Mouse (Mus musculus) inflammation-experienced regulatory T-cells (primary cell): ENCODE data around the gene Fahd2a. TPM values are rescaled to one million over a fixed set of nuclear protein-coding genes. Genes with fewer than 3 reads are reported as not detected.

Source experiments
- polyA plus RNA-seq, 2 experiments: library from polyadenylated mRNA; unstranded; fragments of 100-300 nt; shearing (Covaris generic); gene quantifications; one replicate each; pipeline ENCODE4 v1.2.1; 2017

Fahd2a gene
- polyA plus RNA-seq: 10 to 100 TPM; 24.8 to 25.3 TPM

DNA sequence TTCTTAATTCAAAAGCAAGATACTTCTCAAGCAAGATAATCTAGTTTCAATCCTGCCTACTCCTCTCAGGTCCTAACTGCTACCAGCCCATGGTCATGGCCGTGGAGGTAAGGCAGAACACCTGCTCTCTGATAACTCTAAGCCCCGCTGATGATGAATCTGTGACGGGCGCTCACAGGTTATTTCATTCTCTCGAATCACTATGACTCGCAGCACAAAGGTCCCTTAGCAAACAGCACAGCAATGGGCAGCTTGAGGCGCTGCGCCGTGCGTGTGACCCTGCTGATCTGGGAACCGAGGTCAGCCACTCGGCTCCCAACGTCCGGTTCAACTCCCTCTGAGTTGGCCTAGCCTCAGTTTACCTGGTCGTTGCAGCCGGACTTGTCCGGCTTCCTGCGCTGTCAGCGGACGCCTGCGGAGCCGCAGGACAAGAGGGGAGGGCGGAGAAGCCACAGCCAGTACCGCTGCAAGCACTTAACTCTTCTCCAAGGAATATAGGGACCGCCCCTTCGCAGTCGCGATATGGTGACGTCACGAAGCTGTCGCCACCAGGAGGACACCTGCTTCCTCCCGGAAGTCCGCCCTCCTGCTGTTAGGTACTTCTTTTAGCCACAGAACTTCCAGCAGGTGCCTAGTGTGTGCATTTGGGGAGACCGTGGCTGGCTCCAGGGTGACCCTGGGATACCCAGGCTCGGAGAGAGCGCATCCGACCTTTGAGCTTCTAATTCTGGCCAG is at the start of gene Fahd2a:
Gene Fahd2a (minus strand): TSS at position 511 of the 735 bp plus-strand sequence.

DNA sequence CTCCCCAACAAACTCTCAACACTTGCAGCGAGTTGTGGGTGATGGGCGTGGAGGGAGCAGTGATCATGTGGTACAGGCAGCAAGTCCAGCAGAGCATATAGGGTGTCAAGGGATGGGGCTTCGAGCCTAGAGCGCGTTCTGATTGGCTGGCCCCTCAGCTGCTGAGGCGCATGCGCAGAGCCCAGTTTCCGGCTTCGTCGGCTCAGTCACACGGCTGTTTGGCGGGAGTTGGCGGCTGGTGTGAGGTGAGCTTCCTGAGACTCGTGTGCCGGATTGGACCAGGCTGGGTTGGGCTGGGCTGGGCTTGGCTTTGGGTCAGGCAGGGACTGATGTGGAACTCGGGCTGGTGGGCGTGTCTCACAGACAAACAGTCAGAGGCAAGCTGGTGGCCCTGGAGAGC is 19.4 kb downstream of the Fahd2a start, which contains the start of gene Gpat2:
Gene Gpat2 (plus strand): TSS at position 223 of the 400 bp plus-strand sequence.

Other genes starting within 250 kb of the Fahd2a start
- gene 1810024B03Rik, start 236.3 kb downstream of the Fahd2a start, polyA plus RNA-seq: under 1 TPM; 0.55 to 0.87 TPM
- gene Snrnp200, start 236.2 kb downstream of the Fahd2a start, polyA plus RNA-seq: 100 to 1,000 TPM in 1 of 2 experiments, 10 to 100 TPM in 1; 80.8 to 109 TPM
- gene Ciao1, start 196.7 kb downstream of the Fahd2a start, polyA plus RNA-seq: 10 to 100 TPM; 81.0 to 88.4 TPM
- gene Tmem127, start 196.7 kb downstream of the Fahd2a start, polyA plus RNA-seq: 10 to 100 TPM; 35.5 to 45.5 TPM
- gene Stard7, start 174.3 kb downstream of the Fahd2a start, polyA plus RNA-seq: 100 to 1,000 TPM in 1 of 2 experiments, 10 to 100 TPM in 1; 77.2 to 103 TPM
- 100 to 1,000 TPM; 344 to 424 TPM for gene Dusp2, start 108.4 kb downstream of the Fahd2a start, polyA plus RNA-seq
- 1 to 10 TPM in 1 of 2 experiments, under 1 TPM in 1; 0.11 to 1.0 TPM for gene Astl, start 105.9 kb downstream of the Fahd2a start, polyA plus RNA-seq
- 1 to 10 TPM in 1 of 2 experiments, under 1 TPM in 1; 0.40 to 1.7 TPM for gene Adra2b, start 81.4 kb downstream of the Fahd2a start, polyA plus RNA-seq
- 1 to 10 TPM in 1 of 2 experiments, under 1 TPM in 1; 0.22 to 1.1 TPM for gene Gpat2, start 19.4 kb downstream of the Fahd2a start, polyA plus RNA-seq
- gene Kcnip3, start 77.5 kb upstream of the Fahd2a start, polyA plus RNA-seq: 1 to 10 TPM in 1 of 2 experiments, under 1 TPM in 1; 0.34 to 1.2 TPM
- gene Prom2, start 96.9 kb upstream of the Fahd2a start, polyA plus RNA-seq: 1 to 10 TPM in 1 of 2 experiments, under 1 TPM in 1; 0.48 to 1.2 TPM
- gene Zfp661, start 142.5 kb upstream of the Fahd2a start, polyA plus RNA-seq: 1 to 10 TPM; 2.9 to 3.2 TPM
- 100 to 1,000 TPM; 123 to 125 TPM for gene Mrps5, start 142.7 kb upstream of the Fahd2a start, polyA plus RNA-seq
- 1 to 10 TPM in 1 of 2 experiments, under 1 TPM in 1; 0.22 to 1.4 TPM for gene Mal, start 212.1 kb upstream of the Fahd2a start, polyA plus RNA-seq